Mouse (Mus musculus): ENCODE results near the gene Smcr8. TPM values are rescaled to one million over a fixed set of nuclear protein-coding genes. Genes with fewer than 3 reads are reported as not detected.

The Smcr8 gene
- polyA plus RNA-seq, 1 experiment from 2014 or later: 5.3 TPM

DNA sequence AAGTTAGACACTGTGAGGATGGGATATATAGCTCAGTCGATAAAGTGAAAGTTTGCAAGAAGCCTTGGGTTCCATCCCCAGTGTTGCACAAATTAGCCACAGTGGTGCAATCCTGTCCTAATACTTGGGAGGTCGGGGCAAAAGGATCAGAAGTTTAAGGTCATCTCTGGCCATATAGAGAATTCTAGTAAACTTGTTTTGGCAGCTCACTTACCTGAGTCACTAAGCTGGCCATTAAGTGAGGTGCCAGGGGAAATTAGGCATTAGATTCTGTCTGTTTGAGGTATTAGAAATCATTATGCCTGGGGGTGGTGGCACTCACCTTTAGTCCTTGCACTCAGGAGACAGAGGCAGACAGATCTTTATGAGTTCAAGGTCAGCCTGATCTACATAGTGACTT is 46.4 kb downstream of the Smcr8 start:
- Histone ChIP-seq H3K9me3 (no peaks in the 10 kb centered on the region), H3K36me3 (no peaks in the 10 kb centered on the region), H3K27me3 (no peaks in the 10 kb centered on the region), H3K4me1 (no peaks in the 10 kb centered on the region), H3K27ac (no peak overlapping the region), H3K4me2 (no peak overlapping the region), H3K4me3 (no peak overlapping the region), H3K9ac (no peak overlapping the region)
- WGBS: 59% methylated on average over 2 of the region's 2 CpGs
- ATAC-seq (ENCODE audit: borderline replicate concordance, extremely low read depth, low FRiP score, low TSS enrichment): no peak

DNA sequence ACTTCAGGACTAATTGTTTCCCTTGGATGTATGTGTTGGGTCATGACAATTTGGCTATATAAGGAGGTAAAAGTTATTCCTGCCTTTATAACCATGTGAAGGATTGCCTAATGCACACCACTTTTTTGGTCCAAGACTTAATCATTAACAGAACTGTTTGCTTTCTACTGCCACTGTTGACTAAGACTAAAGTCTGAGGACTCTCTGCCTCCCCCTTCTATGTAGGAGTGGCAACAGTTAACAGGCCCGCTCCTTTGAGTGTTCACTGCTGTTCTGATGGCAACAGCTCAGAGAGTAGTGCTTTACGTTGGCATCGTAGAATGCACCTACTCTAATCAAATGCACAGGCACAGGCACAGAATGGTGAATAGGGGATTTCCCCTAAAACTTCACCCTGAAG is 47.9 kb downstream of the Smcr8 start:
- H3K4me2 ChIP-seq: no peak overlapping the region
- no peaks in the 10 kb centered on the region for H3K36me3 ChIP-seq
- no peak overlapping the region for H3K9ac ChIP-seq
- no peak overlapping the region for H3K4me3 ChIP-seq
- 56% methylated on average over 3 of the region's 3 CpGs for WGBS
- H3K9me3 ChIP-seq: no peaks in the 10 kb centered on the region
- no peaks in the 10 kb centered on the region for H3K4me1 ChIP-seq
- ATAC-seq (ENCODE audit: borderline replicate concordance, extremely low read depth, low FRiP score, low TSS enrichment): peak; percentile 49; the same call in 1 of the 2 replicates
- no peaks in the 10 kb centered on the region for H3K27me3 ChIP-seq
- H3K27ac ChIP-seq: peak overlapping the region; percentile 76

DNA sequence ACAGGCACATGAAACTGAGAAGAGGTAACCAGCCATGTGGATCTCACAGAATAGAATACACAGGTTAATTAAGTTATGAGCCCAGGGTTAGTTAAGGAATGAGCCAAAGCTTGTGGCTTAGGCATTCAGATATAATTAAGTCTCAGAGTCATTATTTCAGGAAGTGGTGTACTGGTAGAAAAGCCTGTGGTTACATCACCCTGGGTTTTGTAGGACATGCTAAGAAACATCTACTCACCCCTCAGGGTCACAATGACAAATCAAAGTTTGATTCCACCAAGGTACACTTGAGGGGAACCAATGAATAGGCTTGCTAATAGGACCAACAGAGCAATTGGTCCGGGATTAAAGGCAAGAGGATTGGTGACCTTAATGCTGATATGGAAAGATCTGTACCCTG is 49.4 kb downstream of the Smcr8 start:
- ATAC-seq (ENCODE audit: borderline replicate concordance, extremely low read depth, low FRiP score, low TSS enrichment): no peak
- 50% methylated on average over 1 of the region's 1 CpGs for WGBS

DNA sequence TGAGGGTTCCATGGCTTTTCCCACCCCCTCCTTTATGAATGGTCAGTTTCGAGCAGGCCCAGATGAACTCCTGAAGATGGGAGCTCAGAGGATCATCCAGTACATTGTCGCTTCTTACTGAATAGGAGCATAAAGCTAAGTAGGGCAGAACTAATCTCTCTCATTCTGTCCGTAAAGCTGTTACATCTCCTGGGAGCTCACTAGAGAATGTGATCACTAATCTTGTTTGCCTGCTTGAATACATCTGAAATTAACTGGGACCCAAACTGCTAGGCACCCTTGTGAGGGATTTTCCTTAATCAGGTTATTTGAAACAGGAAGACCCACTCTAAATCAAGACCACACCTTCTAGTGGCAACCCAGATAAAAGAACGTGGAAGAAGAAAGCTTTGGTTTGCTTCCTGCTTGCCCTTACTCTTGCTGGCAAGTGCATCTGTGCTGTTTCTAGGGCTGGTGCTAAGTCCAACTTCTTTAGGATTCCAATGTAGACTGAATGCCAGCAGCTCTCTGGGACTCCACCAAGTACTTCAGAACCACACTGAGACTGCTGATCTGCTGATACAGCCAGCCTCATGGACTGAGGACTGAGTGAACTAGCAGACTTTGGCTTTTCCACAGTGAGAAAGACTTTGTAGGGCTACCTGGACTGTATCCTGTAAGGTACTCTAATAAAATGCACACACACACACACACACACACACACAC is 50.1 kb downstream of the Smcr8 start:
- Histone ChIP-seq H3K27me3 (no peaks in the 10 kb centered on the region), H3K4me1 (peaks cover 6% of the 10 kb centered on the region), H3K27ac (no peak overlapping the region), H3K36me3 (no peaks in the 10 kb centered on the region), H3K9ac (no peak overlapping the region), H3K4me3 (no peak overlapping the region), H3K4me2 (no peak overlapping the region), H3K9me3 (no peaks in the 10 kb centered on the region)
- ATAC-seq (ENCODE audit: borderline replicate concordance, extremely low read depth, low FRiP score, low TSS enrichment): no peak
- WGBS: 66% methylated on average over 4 of the region's 4 CpGs

More for the DNA sequence above, 49.4 kb downstream of the Smcr8 start:
- no peak overlapping the region for H3K4me3 ChIP-seq
- no peak overlapping the region for H3K4me2 ChIP-seq
- H3K9me3 ChIP-seq: no peaks in the 10 kb centered on the region
- H3K27me3 ChIP-seq: no peaks in the 10 kb centered on the region
- peaks cover 6% of the 10 kb centered on the region for H3K4me1 ChIP-seq
- H3K9ac ChIP-seq: no peak overlapping the region
- H3K27ac ChIP-seq: no peak overlapping the region
- H3K36me3 ChIP-seq: no peaks in the 10 kb centered on the region

DNA sequence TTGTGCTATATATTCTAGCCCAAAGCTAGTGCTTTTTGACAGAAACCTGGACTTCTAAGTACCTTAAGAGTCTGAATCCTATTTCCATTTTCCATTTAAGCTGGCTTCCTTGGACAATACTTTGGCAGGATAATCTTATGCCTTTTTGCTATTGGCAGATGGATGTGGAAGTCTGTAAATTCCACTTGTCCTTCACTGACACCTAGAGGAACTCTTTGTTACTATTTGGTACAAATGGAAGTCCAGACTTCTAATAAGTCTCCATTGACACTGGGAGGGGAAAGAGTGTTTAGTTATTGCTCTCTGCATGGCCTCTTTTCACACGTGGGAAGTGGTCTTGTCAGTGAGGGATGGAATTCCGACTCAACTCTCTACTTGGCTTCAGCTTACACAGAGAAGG is 51.6 kb downstream of the Smcr8 start:
- Histone ChIP-seq H3K27ac (no peak overlapping the region), H3K4me3 (no peak overlapping the region), H3K4me1 (peaks cover 6% of the 10 kb centered on the region), H3K9me3 (no peaks in the 10 kb centered on the region), H3K4me2 (no peak overlapping the region), H3K27me3 (no peaks in the 10 kb centered on the region), H3K36me3 (no peaks in the 10 kb centered on the region), H3K9ac (no peak overlapping the region)
- ATAC-seq (ENCODE audit: borderline replicate concordance, extremely low read depth, low FRiP score, low TSS enrichment): no peak
- WGBS: 24% methylated on average over 2 of the region's 2 CpGs

DNA sequence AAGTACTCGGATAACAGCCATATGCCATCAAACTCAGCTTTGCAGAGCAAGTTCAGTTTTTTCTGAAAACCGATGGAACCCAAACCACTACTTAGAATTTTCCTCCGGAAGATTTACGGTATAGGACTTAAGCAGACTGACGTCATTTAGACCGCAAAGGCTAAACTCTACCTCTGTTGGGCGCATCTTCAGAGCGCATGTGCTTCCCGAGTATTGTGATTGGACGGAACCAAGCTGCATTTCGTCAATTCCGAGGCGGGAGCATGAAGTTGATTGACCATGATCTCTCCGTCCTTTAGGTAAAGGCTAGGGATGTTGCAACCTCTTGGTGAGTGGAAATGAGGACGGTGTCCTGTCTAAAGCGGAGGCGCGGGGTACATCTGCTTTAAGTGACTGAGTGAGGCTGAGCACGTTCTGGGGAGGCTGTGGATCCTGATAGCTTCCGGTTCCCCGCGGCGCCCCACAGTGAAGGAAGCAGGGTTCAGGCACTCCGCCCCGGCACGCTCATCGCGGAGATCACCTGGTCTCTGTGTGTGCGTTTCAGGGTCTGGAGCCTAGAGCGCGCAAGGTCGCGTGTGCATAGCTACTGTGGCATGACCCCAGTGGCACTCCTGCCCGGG is 53.2 kb downstream of the Smcr8 start, which contains the start of gene Dhrs7b:
Gene Dhrs7b, plus strand, starts transcription at position 199 of the 620 bp plus-strand sequence.
- peak; percentile 95 for ATAC-seq (ENCODE audit: borderline replicate concordance, extremely low read depth, low FRiP score, low TSS enrichment)
- Histone ChIP-seq H3K4me1 (peaks cover 6% of the 10 kb centered on the region), H3K27me3 (no peaks in the 10 kb centered on the region), H3K27ac (peak within 1 kb of the TSS; percentile 65), H3K4me3 (peak within 1 kb of the TSS; percentile 78), H3K4me2 (peak within 1 kb of the TSS; percentile 73), H3K9ac (peak within 1 kb of the TSS; percentile 77), H3K9me3 (no peaks in the 10 kb centered on the region), H3K36me3 (no peaks in the 10 kb centered on the region)
- under 1% methylated on average over 34 of the region's 34 CpGs for WGBS

DNA sequence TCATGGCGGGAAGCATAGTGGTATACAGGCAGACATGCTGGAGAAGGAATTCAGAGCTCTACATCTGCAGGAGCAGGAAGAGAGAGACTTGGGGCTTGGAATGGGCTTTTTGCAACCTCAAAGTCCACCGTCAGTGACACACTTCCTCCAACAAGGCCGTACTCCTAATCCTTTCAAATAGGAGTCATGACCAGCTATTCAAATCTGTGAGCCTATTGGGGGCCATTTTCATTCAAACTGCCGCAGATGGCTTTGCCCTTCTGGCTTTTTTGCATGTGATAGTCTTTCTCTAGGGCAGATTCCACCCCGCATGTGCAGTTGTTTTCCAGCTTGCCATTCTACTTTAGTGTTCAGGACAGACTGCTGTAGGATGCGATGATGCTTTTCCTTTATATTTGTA is 59.6 kb downstream of the Smcr8 start:
- H3K36me3 ChIP-seq: no peaks in the 10 kb centered on the region
- no peaks in the 10 kb centered on the region for H3K27me3 ChIP-seq
- no peaks in the 10 kb centered on the region for H3K4me1 ChIP-seq
- H3K9ac ChIP-seq: no peak overlapping the region
- WGBS: 94% methylated on average over 6 of the region's 6 CpGs
- no peak for ATAC-seq (ENCODE audit: borderline replicate concordance, extremely low read depth, low FRiP score, low TSS enrichment)
- H3K27ac ChIP-seq: no peak overlapping the region
- no peak overlapping the region for H3K4me3 ChIP-seq
- H3K4me2 ChIP-seq: no peak overlapping the region
- H3K9me3 ChIP-seq: no peaks in the 10 kb centered on the region

Small RNA genes lying within 50 kb of the gene (microRNA-seq; reads per million reads assigned to microRNA genes)
- gene Mir5100: 3.2 reads per million, percentile 14 among the genes with 10 or more reads in this experiment

Other genes with a start within 250 kb of the Smcr8 start
- 31.8 and 38.0 TPM in 2 replicates for gene Alkbh5, start 241.1 kb upstream of the Smcr8 start, polyA plus RNA-seq (2015; fragmentation: Nextera tagmentation; extraction: Ambion mirVana)
- gene Llgl1, start 77.8 kb upstream of the Smcr8 start, polyA plus RNA-seq (2015; fragmentation: Nextera tagmentation; extraction: Ambion mirVana): 52.1 and 54.2 TPM in 2 replicates
- gene Flii, start 50.3 kb upstream of the Smcr8 start, polyA plus RNA-seq (2015; fragmentation: Nextera tagmentation; extraction: Ambion mirVana): 83.3 and 94.4 TPM in 2 replicates
- 13.5 and 14.7 TPM in 2 replicates for gene Mief2, start 49.1 kb upstream of the Smcr8 start, polyA plus RNA-seq (2015; fragmentation: Nextera tagmentation; extraction: Ambion mirVana)
- gene Top3a, start 159 bp upstream of the Smcr8 start, polyA plus RNA-seq (2015; fragmentation: Nextera tagmentation; extraction: Ambion mirVana): 17.0 and 17.2 TPM in 2 replicates
- gene Shmt1, start 34.2 kb downstream of the Smcr8 start, polyA plus RNA-seq (2015; fragmentation: Nextera tagmentation; extraction: Ambion mirVana): 58.3 and 58.5 TPM in 2 replicates
- gene Dhrs7b, start 53.1 kb downstream of the Smcr8 start, polyA plus RNA-seq (2015; fragmentation: Nextera tagmentation; extraction: Ambion mirVana): 41.0 and 41.4 TPM in 2 replicates
- gene Tmem11, start 101.7 kb downstream of the Smcr8 start, polyA plus RNA-seq (2015; fragmentation: Nextera tagmentation; extraction: Ambion mirVana): 63.6 and 67.3 TPM in 2 replicates
- 21.3 and 26.6 TPM in 2 replicates for gene Natd1, start 137.2 kb downstream of the Smcr8 start, polyA plus RNA-seq (2015; fragmentation: Nextera tagmentation; extraction: Ambion mirVana)
- 109 and 115 TPM in 2 replicates for gene Map2k3, start 154.5 kb downstream of the Smcr8 start, polyA plus RNA-seq (2015; fragmentation: Nextera tagmentation; extraction: Ambion mirVana)
- gene Kcnj12, start 245.0 kb downstream of the Smcr8 start, polyA plus RNA-seq (2015; fragmentation: Nextera tagmentation; extraction: Ambion mirVana): 0.44 and 0.77 TPM in 2 replicates

Data from lung, embryonic 15.5 days (tissue).